Mouse (Mus musculus): ENCODE data around the gene Utrn. TPM values are rescaled to one million over a fixed set of nuclear protein-coding genes. Genes with fewer than 3 reads are reported as not detected.

Utrn gene
- total and polyA plus RNA-seq, 3 experiments = 0.31 to 1.1 (median 0.67) TPM

DNA sequence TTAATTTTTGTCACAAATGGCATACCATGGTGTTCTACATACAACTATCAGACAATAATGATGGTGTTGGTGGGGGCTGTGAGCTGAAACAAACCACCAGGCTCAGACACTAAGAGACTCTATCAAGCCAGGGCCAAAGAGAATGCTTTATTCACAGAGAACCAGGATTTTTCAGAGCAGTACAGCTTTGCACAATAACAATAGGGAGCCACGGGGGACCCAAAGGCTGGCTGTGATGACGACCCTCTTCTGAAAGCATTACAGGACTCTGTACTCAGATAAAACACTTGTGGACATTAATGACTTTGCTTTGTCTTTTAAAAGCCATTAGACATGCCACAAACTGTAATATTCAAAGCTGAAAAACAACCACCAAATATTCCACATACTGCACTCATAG lies 273.8 kb downstream of the Utrn start:
- in situ Hi-C loops (cut with MboI; ENCODE audit: low pct_ligation_motif_present, low pct_unique_long_range_greater_than_20kb, low sequenced_read_pairs) = no loop called here
- Histone ChIP-seq H3K9ac (ENCODE audit: insufficient read depth, low read depth) (no peak overlapping the region), H3K79me2 (replicated peaks; ENCODE audit: control insufficient read depth, extremely low read depth, insufficient read depth, poor library complexity, severe bottlenecking) (no peaks in the 10 kb centered on the region), H3K27me3 (replicated peaks) (no peaks in the 10 kb centered on the region), H3K4me1 (ENCODE audit: control insufficient read depth in 1 of 2, insufficient read depth in 2 of 2) (peaks cover 8 to 11% of the 10 kb centered on the region in 2 experiments; a peak in 3 of 4 replicates), H3K9me3 (replicated peaks; ENCODE audit: low read length) (no peaks in the 10 kb centered on the region), H3K27ac (ENCODE audit: insufficient read depth, low read depth) (no peak overlapping the region), H3K4me3 (replicated peaks in 1 of 3; ENCODE audit: low read depth in 2 of 3, low read length in 2 of 3, poor library complexity in 1 of 3) (no peak overlapping the region), H3K36me3 (replicated peaks in 1 of 2; ENCODE audit: control insufficient read depth in 1 of 2, insufficient read depth in 1 of 2, low read length in 1 of 2) (no peaks in the 10 kb centered on the region), H3K4me2 (ENCODE audit: insufficient read depth, low read depth, poor library complexity, severe bottlenecking) (peak overlapping the region; percentile 78)
- dilution Hi-C loops (cut with MboI; ENCODE audit: extremely low pct_ligation_motif_present, extremely low pct_unique_long_range_greater_than_20kb, low sequenced_read_pairs) = no loop called here
- TF ChIP-seq CTCF (conservative IDR thresholded peaks at IDR 0.05 in 1 of 2, IDR thresholded peaks at IDR 0.05 in 1 of 2; ENCODE audit: low read depth in 2 of 2, low read length in 2 of 2) (no peak), TBP (conservative IDR thresholded peaks at IDR 0.05; ENCODE audit: low read depth, low read length) (no peak)
- no peak for DNase-seq (ENCODE audit: extremely low read depth)

DNA sequence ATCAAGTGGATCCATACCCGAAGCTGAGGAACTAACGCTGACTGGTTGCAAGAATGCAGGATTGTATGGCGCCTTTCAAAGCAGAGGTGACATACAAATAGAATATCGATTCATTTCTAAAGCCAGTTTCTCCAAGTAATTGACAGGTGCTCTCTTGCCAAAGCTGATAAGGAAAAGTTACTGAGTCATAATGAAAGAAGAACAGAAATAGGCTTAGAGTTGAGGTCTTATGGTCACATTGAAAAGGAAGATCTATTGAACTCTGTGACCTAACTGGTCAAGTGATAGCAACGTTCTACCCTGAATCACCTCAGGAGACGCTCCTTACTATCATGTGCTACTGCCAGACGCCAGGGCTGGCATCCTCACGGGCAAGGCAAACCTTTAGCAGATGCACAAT lies 274.2 kb downstream of the Utrn start:
- H3K4me2 ChIP-seq (ENCODE audit: insufficient read depth, low read depth, poor library complexity, severe bottlenecking) = peak overlapping the region; percentile 78
- dilution Hi-C loops (cut with MboI; ENCODE audit: extremely low pct_ligation_motif_present, extremely low pct_unique_long_range_greater_than_20kb, low sequenced_read_pairs) = no loop called here
- H3K27ac ChIP-seq (ENCODE audit: insufficient read depth, low read depth) = no peak overlapping the region
- peak; percentile 43 for DNase-seq (ENCODE audit: extremely low read depth)
- H3K4me1 ChIP-seq (ENCODE audit: control insufficient read depth in 1 of 2, insufficient read depth in 2 of 2) = peaks cover 8 to 11% of the 10 kb centered on the region in 2 experiments; a peak in 3 of 4 replicates
- H3K9ac ChIP-seq (ENCODE audit: insufficient read depth, low read depth) = no peak overlapping the region
- no peaks in the 10 kb centered on the region for H3K79me2 ChIP-seq (replicated peaks; ENCODE audit: control insufficient read depth, extremely low read depth, insufficient read depth, poor library complexity, severe bottlenecking)
- in situ Hi-C loops (cut with MboI; ENCODE audit: low pct_ligation_motif_present, low pct_unique_long_range_greater_than_20kb, low sequenced_read_pairs) = no loop called here
- TF ChIP-seq JUN (IDR thresholded peaks at IDR 0.05; ENCODE audit: insufficient read depth, low read depth, low read length) (peak; percentile 78; the same call in 1 of the 2 replicates), ELF1 (IDR thresholded peaks at IDR 0.05; ENCODE audit: low read depth, low read length) (no peak), RCOR1 (conservative IDR thresholded peaks at IDR 0.05; ENCODE audit: low read depth, low read length) (0 out of 2 replicates have a peak, but pooled peaks have one; percentile 40), EP300 (IDR thresholded peaks at IDR 0.05; ENCODE audit: low read length) (peak; percentile 95), BHLHE40 (IDR thresholded peaks at IDR 0.05; ENCODE audit: low read depth, low read length) (peak; percentile 68), SIN3A (IDR thresholded peaks at IDR 0.05; ENCODE audit: low read length) (no peak), NRF1 (IDR thresholded peaks at IDR 0.05; ENCODE audit: low read depth, low read length) (no peak), TCF12 (IDR thresholded peaks at IDR 0.05; ENCODE audit: low read depth, low read length) (peak; percentile 51; the same call in 1 of the 2 replicates), MAFK (IDR thresholded peaks at IDR 0.05; ENCODE audit: insufficient replicate concordance, low read length) (0 out of 2 replicates have a peak, but pooled peaks have one; percentile 32), ETS1 (conservative IDR thresholded peaks at IDR 0.05; ENCODE audit: low read depth, low read length) (peak; percentile 54), MEF2A (IDR thresholded peaks at IDR 0.05; ENCODE audit: borderline replicate concordance, low read depth, low read length) (peak; percentile 72), JUND (conservative IDR thresholded peaks at IDR 0.05; ENCODE audit: low read depth, low read length) (peak; percentile 94), IRF4 (IDR thresholded peaks at IDR 0.05; ENCODE audit: low read depth, low read length) (peak; percentile 93)
- no peaks in the 10 kb centered on the region for H3K9me3 ChIP-seq (replicated peaks; ENCODE audit: low read length)
- H3K36me3 ChIP-seq (replicated peaks in 1 of 2; ENCODE audit: control insufficient read depth in 1 of 2, insufficient read depth in 1 of 2, low read length in 1 of 2) = no peaks in the 10 kb centered on the region
- H3K4me3 ChIP-seq (replicated peaks in 1 of 3; ENCODE audit: low read depth in 2 of 3, low read length in 2 of 3, poor library complexity in 1 of 3) = no peak overlapping the region
- H3K27me3 ChIP-seq (replicated peaks) = no peaks in the 10 kb centered on the region
